Mouse (Mus musculus) layer of hippocampus, adult 11-12 months (tissue): ENCODE data around the gene Gm20388.
A peak's percentile ranks its signal among the peaks of the same experiment; 100 is the strongest.

Experiments
- DNase-seq: peaks from one replicate; pipeline ENCODE4 v3.0.0; 2022; ENCODE audit warnings: low spot score

The Gm20388 gene

GRCm38 (mm10) chr8:122332753-122333506 lies 2422.3 kb downstream of the Gm20388 start:
- DNase-seq = peak; percentile 87

GRCm38 (mm10) chr8:122333531-122333930 lies 2422.9 kb downstream of the Gm20388 start:
- no peak for DNase-seq

- no peak for DNase-seq
Measured at GRCm38 (mm10) chr8:122334791-122335490, 2424.3 kb downstream of the Gm20388 start.

GRCm38 (mm10) chr8:122335638-122336250 lies 2425.1 kb downstream of the Gm20388 start:
- no peak for DNase-seq

- DNase-seq = no peak
Measured at GRCm38 (mm10) chr8:122336251-122336910, 2425.7 kb downstream of the Gm20388 start.

GRCm38 (mm10) chr8:122338852-122339251 lies 2428.2 kb downstream of the Gm20388 start:
- no peak for DNase-seq

GRCm38 (mm10) chr8:122340761-122341160 lies 2430.1 kb downstream of the Gm20388 start:
- DNase-seq = no peak

GRCm38 (mm10) chr8:122341790-122342189 lies 2431.1 kb downstream of the Gm20388 start:
- no peak for DNase-seq

- DNase-seq = no peak
Measured at GRCm38 (mm10) chr8:122342362-122342761, 2431.7 kb downstream of the Gm20388 start.

GRCm38 (mm10) chr8:122342806-122343209 lies 2432.2 kb downstream of the Gm20388 start:
- no peak for DNase-seq

GRCm38 (mm10) chr8:122343341-122343740 lies 2432.7 kb downstream of the Gm20388 start:
- DNase-seq = no peak

GRCm38 (mm10) chr8:122343758-122344157 lies 2433.1 kb downstream of the Gm20388 start:
- DNase-seq = no peak

- no peak for DNase-seq
Measured at GRCm38 (mm10) chr8:122344219-122344618, 2433.6 kb downstream of the Gm20388 start.

- no peak for DNase-seq
Measured at GRCm38 (mm10) chr8:122345181-122346095, 2434.8 kb downstream of the Gm20388 start.

- peak; percentile 82 for DNase-seq
Measured at GRCm38 (mm10) chr8:122347811-122348552, 2437.3 kb downstream of the Gm20388 start.

GRCm38 (mm10) chr8:122349357-122350297 lies 2439.0 kb downstream of the Gm20388 start:
- no peak for DNase-seq

GRCm38 (mm10) chr8:122350309-122351089 lies 2439.9 kb downstream of the Gm20388 start:
- DNase-seq = no peak

- no peak for DNase-seq
Measured at GRCm38 (mm10) chr8:122354157-122354556, 2443.5 kb downstream of the Gm20388 start.
